Mouse (Mus musculus) lung, adult 2 months (tissue): ENCODE measurements around the gene Hikeshi.

Source experiments
- CTCF ChIP-seq: fragments of 200-500 bp; IDR thresholded peaks from 2 replicates; pipeline ENCODE4 v1.5.1; 2011; ENCODE audit warnings: mild to moderate bottlenecking, low read length, control low read depth; ENCODE audit not compliant: insufficient read depth
- POLR2A ChIP-seq: fragments of 200-500 bp; IDR thresholded peaks from 2 replicates; pipeline ENCODE4 v1.6.1; 2011; ENCODE audit warnings: low read depth, mild to moderate bottlenecking, control low read depth, low read length, borderline replicate concordance; ENCODE audit errors: extremely low read depth

GRCm38 (mm10) chr7:89940571-89941463, at the start of gene Hikeshi:
- no peak for TF ChIP-seq CTCF
- peak; percentile 68; the same call in 1 of the 2 replicates for TF ChIP-seq POLR2A
